Mouse (Mus musculus) urinary bladder, postnatal 36 days (tissue): ENCODE results near the gene Ryr3.

ENCODE experiments used
- DNase-seq, 2 experiments: peaks; one replicate each; pipeline ENCODE4 v3.0.0; 2022; ENCODE audit warnings: low spot score in 2 of 2, mixed read lengths in 1 of 2

Ryr3 gene

GRCm38 (mm10) chr2:112799351-112799994 lies 417.4 kb downstream of the Ryr3 start:
- no peak for DNase-seq

DNA sequence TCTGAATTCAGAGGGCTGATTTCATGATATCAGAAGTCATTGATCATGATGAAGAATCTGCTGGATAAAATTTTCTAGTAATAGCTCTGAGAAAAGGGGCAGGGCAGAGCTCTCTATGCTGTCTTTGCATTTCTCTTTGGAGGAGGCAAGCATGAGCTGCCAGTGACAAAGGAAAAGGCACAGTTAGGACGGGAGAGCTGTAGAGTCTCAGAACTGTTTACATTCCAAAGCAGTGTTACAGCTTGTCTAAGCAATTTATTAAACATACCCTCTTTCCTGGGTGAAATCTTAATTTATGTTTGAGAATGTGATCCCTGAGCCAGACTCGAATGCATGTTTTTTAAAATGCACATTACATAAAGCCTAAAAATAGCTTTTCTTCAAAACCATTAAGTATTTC lies 435.3 kb downstream of the Ryr3 start:
- DNase-seq = no peak

DNA sequence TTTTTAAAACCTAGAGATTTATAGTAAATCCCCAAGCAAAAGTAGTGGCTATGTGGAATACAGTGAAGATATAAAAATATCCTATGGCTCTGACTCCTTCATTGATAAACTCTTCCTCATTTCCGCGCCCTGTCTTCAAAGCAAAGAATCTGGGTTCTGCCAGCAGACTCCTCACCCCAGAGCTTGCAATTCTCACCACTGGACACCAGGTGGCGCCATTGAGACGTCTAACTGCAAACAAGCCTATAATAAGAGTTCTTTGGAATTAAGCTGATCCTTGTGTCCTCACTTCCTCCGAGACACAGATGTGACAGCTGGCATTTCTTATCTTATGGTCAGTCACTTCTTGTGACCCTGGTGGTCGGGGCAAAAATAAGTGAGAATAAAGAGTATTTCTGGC lies 442.1 kb downstream of the Ryr3 start:
- DNase-seq = peak; percentile 30 to 50

DNA sequence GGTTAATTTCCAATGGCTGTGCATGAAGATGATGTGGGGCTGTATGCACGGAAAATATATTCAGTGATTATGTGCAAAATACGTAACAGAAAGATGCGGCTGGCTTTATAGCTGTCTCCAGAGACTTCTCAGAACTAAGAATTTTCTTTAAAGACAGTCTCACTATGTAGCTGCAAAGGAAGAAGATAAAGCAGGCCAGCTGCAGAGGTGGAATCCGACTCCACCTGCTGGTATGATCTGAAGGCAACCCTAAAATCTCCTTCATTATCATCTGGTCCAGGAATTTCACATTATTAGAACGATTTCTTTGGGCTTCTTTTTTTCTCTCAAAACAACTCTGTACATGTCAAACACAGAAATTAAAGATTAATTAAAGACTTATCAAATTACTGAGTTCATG lies 449.2 kb downstream of the Ryr3 start:
- DNase-seq = no peak

GRCm38 (mm10) chr2:112765046-112765445 lies 451.9 kb downstream of the Ryr3 start:
- DNase-seq = no peak

- DNase-seq = no peak
These were observed 452.6 kb downstream of the Ryr3 start for GRCm38 (mm10) chr2:112764274-112764673.

GRCm38 (mm10) chr2:112762006-112762405 lies 454.9 kb downstream of the Ryr3 start:
- DNase-seq = no peak

DNA sequence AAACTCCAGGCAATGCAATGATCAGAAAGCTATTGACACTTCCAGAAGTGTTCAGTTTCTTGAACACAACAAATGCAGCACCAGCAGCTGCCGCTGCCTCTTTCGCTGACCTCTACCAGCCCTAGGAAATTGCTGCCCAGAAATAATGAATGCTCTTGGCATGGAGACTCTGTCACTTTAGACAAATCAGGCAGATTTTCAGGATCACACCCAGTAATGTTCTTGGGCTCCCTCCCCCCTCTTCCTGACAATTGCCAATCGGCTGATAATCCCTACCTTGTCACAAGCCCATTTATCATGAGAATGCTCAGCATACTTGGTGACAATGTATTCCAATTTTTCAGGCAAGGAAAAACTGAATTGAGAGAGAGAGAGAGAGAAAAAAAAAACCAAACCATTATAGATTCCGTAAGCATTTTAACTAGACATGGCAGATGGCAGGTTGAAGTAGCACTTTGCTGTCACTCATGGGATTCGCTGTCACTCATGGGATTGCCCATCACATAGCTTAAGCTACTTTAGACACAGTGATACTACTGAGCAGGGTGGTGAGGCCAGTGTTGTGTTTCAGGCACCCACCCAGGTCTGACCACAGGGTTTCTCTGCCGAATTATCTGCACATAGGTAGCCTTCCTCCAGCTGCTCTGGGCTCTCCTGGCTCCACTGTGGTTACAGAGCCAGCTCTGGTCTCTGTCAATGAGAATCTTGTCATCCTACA lies 455.5 kb downstream of the Ryr3 start:
- no peak for DNase-seq

- no peak for DNase-seq
These were observed 456.2 kb downstream of the Ryr3 start for GRCm38 (mm10) chr2:112760692-112761091.

DNA sequence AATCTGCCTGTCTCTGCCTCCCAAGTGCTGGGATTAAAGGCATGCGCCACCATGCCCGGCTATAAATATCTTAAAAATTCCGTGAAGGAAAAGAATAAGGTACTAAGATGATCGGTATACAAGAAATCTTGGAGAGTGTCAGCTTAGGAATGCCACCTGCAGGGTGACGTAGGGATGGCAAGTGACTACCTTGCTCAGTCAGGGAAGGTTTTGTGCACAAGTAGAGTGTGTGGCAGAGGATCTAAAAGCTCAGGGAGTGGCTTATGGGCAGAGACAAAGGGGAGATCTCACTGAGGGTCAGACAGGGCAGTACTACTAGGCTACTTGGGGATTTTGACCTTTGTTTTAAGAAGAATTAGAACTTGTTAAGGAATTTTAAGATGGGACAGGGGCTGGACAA lies 457.2 kb downstream of the Ryr3 start:
- no peak for DNase-seq

GRCm38 (mm10) chr2:112758732-112759131 lies 458.2 kb downstream of the Ryr3 start:
- DNase-seq = no peak

GRCm38 (mm10) chr2:112753316-112753715 lies 463.6 kb downstream of the Ryr3 start:
- no peak for DNase-seq

GRCm38 (mm10) chr2:112751416-112751815 lies 465.5 kb downstream of the Ryr3 start:
- no peak for DNase-seq

GRCm38 (mm10) chr2:112748532-112748931 lies 468.4 kb downstream of the Ryr3 start:
- DNase-seq = no peak

DNA sequence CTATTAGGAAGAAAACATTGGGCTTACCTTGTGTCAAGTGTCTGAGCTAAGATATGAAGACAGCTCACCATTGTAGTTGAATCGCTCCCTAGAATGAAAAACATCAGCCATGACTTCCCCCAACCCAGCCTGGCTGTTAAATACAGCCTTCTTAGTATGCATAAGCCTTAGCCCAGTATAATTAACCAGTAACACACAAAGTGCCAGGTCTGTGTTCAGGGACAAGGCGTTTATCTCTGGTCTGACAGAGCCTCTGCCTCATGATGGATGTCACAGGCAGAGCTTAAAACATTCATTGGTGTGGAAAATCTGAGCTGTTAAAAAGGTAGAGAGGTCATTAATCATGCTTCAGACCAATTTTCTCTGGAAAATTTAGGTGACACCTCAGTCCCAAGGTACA lies 484.0 kb downstream of the Ryr3 start:
- DNase-seq = no peak

GRCm38 (mm10) chr2:112727842-112728241 lies 489.1 kb downstream of the Ryr3 start:
- DNase-seq = no peak

GRCm38 (mm10) chr2:112721217-112721616 lies 495.7 kb downstream of the Ryr3 start:
- no peak for DNase-seq

GRCm38 (mm10) chr2:112720715-112721114 lies 496.2 kb downstream of the Ryr3 start:
- DNase-seq = no peak

GRCm38 (mm10) chr2:112714648-112715047 lies 502.2 kb downstream of the Ryr3 start:
- DNase-seq = no peak

DNA sequence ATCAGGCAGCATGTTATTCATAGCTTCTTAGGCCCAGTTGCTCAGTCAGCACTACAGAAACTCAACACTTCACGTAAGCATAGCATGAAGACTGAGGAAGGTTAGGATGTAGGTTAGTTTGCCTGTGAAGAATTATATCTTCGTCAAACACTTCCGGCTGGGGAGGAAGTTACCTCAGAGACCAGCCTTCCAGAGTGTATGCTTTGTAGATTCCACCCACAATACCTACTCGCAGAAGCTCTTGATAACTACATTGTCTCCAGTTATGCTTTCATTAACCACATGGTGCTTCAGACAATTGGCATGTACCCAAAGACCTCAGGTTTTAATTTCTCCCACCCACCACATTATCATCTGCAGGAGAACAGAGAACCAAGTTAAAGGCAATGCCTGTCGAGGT lies 535.1 kb downstream of the Ryr3 start:
- DNase-seq = no peak

DNA sequence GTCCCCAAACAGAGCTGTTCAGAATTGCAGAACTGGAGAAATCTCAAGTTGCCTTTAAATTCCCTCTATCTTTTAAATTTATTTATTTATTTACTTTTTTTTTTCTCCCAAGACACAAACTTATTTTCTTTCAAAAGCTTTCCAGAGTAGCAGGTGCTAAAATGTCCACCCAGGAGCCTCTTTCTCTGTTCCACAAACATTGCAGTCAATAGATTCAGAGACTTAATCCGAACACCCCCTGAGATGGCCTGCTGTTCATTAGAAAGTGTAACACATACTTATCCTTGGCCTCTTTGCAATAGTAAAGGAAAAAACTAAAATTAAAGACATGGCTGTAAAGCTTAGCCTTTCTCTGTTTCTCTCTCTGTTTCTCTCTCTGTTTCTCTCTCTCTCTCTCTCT lies 539.6 kb downstream of the Ryr3 start:
- DNase-seq = no peak

GRCm38 (mm10) chr2:112676721-112677120 lies 540.2 kb downstream of the Ryr3 start:
- no peak for DNase-seq

DNA sequence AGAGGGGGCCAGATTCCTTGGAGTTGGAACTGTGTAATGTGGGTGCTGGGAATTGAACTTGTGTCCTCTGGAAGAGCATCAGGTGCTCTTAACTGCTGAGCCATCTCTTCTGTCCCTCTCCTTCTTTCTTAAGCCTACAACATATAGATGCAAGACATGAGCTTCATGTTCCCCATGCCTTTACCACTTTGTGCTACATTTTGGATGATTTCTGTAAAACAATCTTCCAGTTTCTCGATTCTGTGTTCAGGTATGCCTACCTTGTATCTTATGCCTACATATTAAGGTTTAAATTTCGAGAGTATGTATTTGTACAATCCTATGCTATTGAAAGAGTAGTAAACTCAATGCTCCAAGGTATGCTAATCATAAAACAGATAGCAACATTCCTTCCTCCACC lies 540.7 kb downstream of the Ryr3 start:
- no peak for DNase-seq

DNA sequence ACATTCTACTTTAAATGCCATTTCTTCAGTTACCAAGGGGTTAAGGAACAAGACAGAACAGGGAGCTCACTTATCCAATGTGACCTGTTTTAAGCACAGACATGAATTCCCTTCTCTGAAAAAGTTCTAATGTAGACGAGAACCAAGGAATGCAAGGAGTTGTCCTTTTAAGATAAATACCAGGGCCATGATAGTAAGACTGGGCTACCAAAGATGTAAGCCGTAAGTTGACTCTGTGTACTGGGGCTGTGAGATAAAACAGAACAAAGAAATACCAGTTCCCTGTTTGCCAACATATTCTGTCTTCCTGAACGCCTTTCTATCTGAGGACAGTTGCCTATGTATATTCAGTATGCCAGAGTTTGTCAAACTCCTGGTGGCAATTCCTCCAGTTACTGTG lies 547.4 kb downstream of the Ryr3 start:
- DNase-seq = no peak
